Mouse (Mus musculus) intestine, embryonic 16.5 days (tissue): ENCODE data around the gene Zbtb45. TPM values are rescaled to one million over a fixed set of nuclear protein-coding genes. Genes with fewer than 3 reads are reported as not detected.
A peak's percentile ranks its signal among the peaks of the same experiment; 100 is the strongest.

Experiments used
- ATAC-seq: fragments of 200-750 bp; cut with Nextera tagmentation; 2 replicates; pipeline ENCODE4 v1.8.0; 2017; ENCODE audit warnings: moderate TSS enrichment, moderate library complexity
- H3K27ac ChIP-seq: fragments of 300-500 bp; sonication (generic); 2 replicates; pipeline ENCODE4 v1.5.1; 2014; ENCODE audit warnings: mild to moderate bottlenecking, low read length
- H3K27me3 ChIP-seq: fragments of 300-500 bp; sonication (generic); replicated peaks from 2 replicates; pipeline ENCODE4 v1.6.1; 2014; ENCODE audit warnings: low read length, control low read depth, mixed read lengths; ENCODE audit not compliant: control insufficient read depth, insufficient read depth
- H3K36me3 ChIP-seq: fragments of 300-500 bp; sonication (generic); 2 replicates; pipeline ENCODE4 v1.6.1; 2014; ENCODE audit warnings: low read length, control low read depth; ENCODE audit not compliant: control insufficient read depth, insufficient read depth
- H3K4me1 ChIP-seq: fragments of 300-500 bp; sonication (generic); 2 replicates; pipeline ENCODE4 v1.6.1; 2014; ENCODE audit warnings: low read length, control low read depth, mixed read lengths; ENCODE audit not compliant: control insufficient read depth, insufficient read depth
- H3K4me2 ChIP-seq: fragments of 300-500 bp; sonication (generic); 2 replicates; pipeline ENCODE4 v1.6.1; 2014; ENCODE audit warnings: low read depth, low read length, control low read depth
- H3K4me3 ChIP-seq: fragments of 300-500 bp; sonication (generic); 2 replicates; pipeline ENCODE4 v1.5.1; 2014; ENCODE audit warnings: mild to moderate bottlenecking, low read length
- H3K9ac ChIP-seq: fragments of 300-500 bp; sonication (generic); 2 replicates; pipeline ENCODE4 v1.6.1; 2014; ENCODE audit warnings: low read depth, low read length
- H3K9me3 ChIP-seq: fragments of 300-500 bp; sonication (generic); 2 replicates; pipeline ENCODE4 v1.6.1; 2016; ENCODE audit warnings: low read length, control low read depth; ENCODE audit not compliant: control insufficient read depth
- WGBS: fragments of 180-500 bp; shearing (Covaris S2); extraction: QIAGEN DNeasy Blood & Tissue Kit; methylation state at CpG from one replicate; pipeline ENCODE4 v1.1.7; 2014; 5-methylcytosine and 5-hydroxymethylcytosine counted together
- polyA plus RNA-seq: library from polyadenylated mRNA; unstranded; fragments of >200 nt; fragmentation: Nextera tagmentation; extraction: Ambion mirVana; gene quantifications from 2 replicates; pipeline ENCODE4 v1.2.1, GENCODE M21; 2015

Zbtb45 gene
- 22.2 and 23.2 TPM in 2 replicates for polyA plus RNA-seq

DNA sequence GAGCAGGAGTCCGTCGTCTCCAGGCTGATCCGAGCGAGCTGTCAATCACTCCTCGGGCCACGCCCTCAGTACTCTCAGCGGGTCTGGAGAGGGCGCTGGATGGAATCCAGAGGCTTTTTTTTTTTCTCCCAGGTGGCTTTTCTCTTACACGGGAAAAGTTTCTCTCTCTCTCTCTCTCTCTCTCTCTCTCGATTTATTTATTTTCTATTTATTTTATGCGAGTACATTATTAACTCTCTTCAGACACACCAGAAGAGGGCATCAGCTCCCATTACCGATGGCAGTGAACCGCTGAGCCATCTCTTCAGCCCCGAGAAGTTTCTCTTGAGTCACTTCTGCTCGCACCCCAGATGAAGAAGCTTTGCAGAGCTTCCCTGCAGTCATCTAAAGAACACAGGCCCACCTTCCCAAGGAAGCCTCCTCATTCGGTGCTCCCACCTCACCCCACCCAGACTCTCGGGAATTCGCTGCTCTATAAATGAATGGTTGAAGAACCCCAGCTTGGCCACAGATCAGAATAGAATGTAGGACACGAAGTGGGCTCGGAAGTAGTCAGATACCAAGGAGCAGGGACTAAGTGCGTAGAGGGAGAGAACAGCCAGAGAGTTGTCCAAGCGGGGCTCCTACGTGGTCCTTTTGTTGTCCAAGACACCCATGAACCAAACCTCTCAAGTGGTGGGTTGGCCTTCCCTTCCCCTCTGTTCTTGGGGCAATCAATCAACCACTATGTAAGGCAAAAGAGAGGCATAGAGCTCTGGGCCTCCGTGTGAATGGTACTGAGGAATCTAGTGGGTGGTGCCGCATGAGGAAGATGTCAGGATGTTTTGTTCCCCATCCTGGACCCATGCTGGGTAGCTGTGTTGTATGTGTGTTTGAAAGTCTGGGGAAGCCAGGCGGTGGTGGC lies at the start of gene Zbtb45:
TSS of gene Zbtb45 (minus strand) at position 30 of the 904 bp plus-strand sequence.
- Histone ChIP-seq H3K27me3 (no peaks in the 10 kb centered on the region), H3K4me2 (peak within 1 kb of the TSS; percentile 71), H3K9ac (peak within 1 kb of the TSS; percentile 95), H3K4me1 (peaks cover 12% of the 10 kb centered on the region; the same call in 1 of the 2 replicates), H3K4me3 (peak within 1 kb of the TSS; percentile 85), H3K27ac (peak within 1 kb of the TSS; percentile 97), H3K9me3 (no peaks in the 10 kb centered on the region), H3K36me3 (peaks cover 18% of the 10 kb centered on the region)
- ATAC-seq, result no peak; the same call in 1 of the 2 replicates
- WGBS, result 11% methylated on average over 26 of the region's 26 CpGs

- Histone ChIP-seq H3K4me1 (no peaks in the 10 kb centered on the region), H3K36me3 (no peaks in the 10 kb centered on the region), H3K9ac (no peak overlapping the region), H3K27me3 (no peaks in the 10 kb centered on the region), H3K4me2 (no peak overlapping the region), H3K4me3 (no peak overlapping the region), H3K9me3 (no peaks in the 10 kb centered on the region), H3K27ac (no peak overlapping the region)
- ATAC-seq, result no peak
- 92% methylated on average over 9 of the region's 9 CpGs for WGBS
Measured at GRCm38 (mm10) chr7:13059536-13059935, 49.7 kb upstream of the Zbtb45 start.

GRCm38 (mm10) chr7:13056913-13057700 lies 47.3 kb upstream of the Zbtb45 start:
- Histone ChIP-seq H3K9me3 (no peaks in the 10 kb centered on the region), H3K36me3 (no peaks in the 10 kb centered on the region), H3K27me3 (no peaks in the 10 kb centered on the region), H3K27ac (no peak overlapping the region), H3K4me3 (no peak overlapping the region), H3K4me2 (no peak overlapping the region), H3K9ac (no peak overlapping the region), H3K4me1 (no peaks in the 10 kb centered on the region)
- ATAC-seq, result no peak
- WGBS, result 66% methylated on average over 8 of the region's 8 CpGs

DNA sequence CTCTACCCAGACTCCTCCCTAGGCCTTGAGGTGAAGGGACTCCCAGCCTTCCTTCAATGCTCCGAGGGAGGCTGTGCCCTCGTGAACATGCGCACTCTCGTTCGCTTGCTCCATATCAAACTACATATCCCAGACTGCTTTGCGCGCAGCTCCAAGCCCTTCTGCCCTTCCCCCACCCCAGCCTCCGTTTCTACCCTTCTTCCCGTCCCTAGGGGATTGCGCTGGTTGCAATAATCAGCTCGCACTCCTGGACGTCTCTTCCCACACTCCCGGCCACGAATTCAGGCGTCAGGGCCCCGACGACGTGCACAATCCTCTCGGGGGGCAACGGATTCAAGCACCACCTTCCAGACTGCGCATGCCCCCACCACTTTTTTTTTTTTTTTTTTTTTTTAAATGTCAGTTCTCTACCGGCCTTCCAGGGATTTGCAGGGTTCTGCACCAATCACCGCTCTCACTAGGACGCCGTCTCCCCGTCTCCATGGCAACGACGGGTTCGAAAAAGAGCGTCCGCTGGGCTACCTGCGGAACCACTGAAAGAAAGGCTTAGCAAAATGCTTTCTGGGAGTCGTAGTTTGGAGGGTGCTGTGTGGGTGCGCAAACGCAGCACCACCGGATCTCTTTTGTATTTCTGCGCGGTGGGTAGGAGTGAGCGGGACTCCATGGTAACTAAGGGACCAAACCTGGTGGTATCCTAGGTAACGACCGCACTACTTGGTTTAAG lies 44.6 kb upstream of the Zbtb45 start, which contains the start of gene Mzf1:
TSS of gene Mzf1 (minus strand) at position 478 of the 724 bp plus-strand sequence.
- under 1% methylated on average over 41 of the region's 41 CpGs for WGBS
- Histone ChIP-seq H3K27me3 (no peaks in the 10 kb centered on the region), H3K36me3 (no peaks in the 10 kb centered on the region), H3K27ac (peak within 1 kb of the TSS; percentile 82), H3K4me3 (peak within 1 kb of the TSS; percentile 65), H3K4me2 (peak within 1 kb of the TSS; percentile 79), H3K9me3 (no peaks in the 10 kb centered on the region), H3K4me1 (no peaks in the 10 kb centered on the region), H3K9ac (peak within 1 kb of the TSS; percentile 76)
- peak; percentile 95 for ATAC-seq

GRCm38 (mm10) chr7:13053961-13054286 lies 44.1 kb upstream of the Zbtb45 start:
- Histone ChIP-seq H3K27ac (peak overlapping the region; percentile 23; the same call in 1 of the 2 replicates), H3K4me2 (peak overlapping the region; percentile 79), H3K4me3 (peak overlapping the region; percentile 65), H3K9me3 (no peaks in the 10 kb centered on the region), H3K27me3 (no peaks in the 10 kb centered on the region), H3K9ac (peak overlapping the region; percentile 76), H3K4me1 (no peaks in the 10 kb centered on the region), H3K36me3 (no peaks in the 10 kb centered on the region)
- WGBS, result 2% methylated on average over 15 of the region's 15 CpGs
- ATAC-seq, result no peak

DNA sequence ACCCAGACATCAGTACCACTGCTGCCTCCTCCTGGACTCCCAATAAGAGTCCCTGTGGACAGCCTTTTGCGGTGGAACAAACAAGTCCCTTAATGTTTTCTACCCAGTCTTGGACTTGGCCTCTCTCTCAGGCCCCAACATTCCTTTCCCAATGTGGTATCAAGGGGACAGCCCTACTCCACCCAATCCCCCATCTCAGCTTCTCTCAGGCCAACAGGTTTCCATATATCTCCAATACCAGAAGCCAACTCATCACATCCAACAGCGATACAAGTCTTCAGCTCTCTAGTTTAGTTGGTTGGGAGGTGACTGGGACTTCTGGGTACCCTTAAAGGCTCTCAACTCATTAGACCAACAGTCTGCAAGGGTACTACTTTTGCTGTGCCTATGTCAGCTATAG lies 43.7 kb upstream of the Zbtb45 start:
- peak overlapping the region; percentile 76; the same call in 1 of the 2 replicates for H3K9ac ChIP-seq
- H3K4me1 ChIP-seq, result no peaks in the 10 kb centered on the region
- peak overlapping the region; percentile 79 for H3K4me2 ChIP-seq
- no peak overlapping the region for H3K27ac ChIP-seq
- H3K36me3 ChIP-seq, result no peaks in the 10 kb centered on the region
- H3K4me3 ChIP-seq, result peak overlapping the region; percentile 65; the same call in 1 of the 2 replicates
- WGBS, result 95% methylated on average over 2 of the region's 2 CpGs
- ATAC-seq, result no peak
- H3K27me3 ChIP-seq, result no peaks in the 10 kb centered on the region
- H3K9me3 ChIP-seq, result no peaks in the 10 kb centered on the region

GRCm38 (mm10) chr7:13053001-13053400 lies 43.2 kb upstream of the Zbtb45 start:
- Histone ChIP-seq H3K9me3 (no peaks in the 10 kb centered on the region), H3K27ac (no peak overlapping the region), H3K4me2 (no peak overlapping the region), H3K9ac (no peak overlapping the region), H3K27me3 (no peaks in the 10 kb centered on the region), H3K4me3 (no peak overlapping the region), H3K4me1 (no peaks in the 10 kb centered on the region), H3K36me3 (no peaks in the 10 kb centered on the region)
- whole genome bisulfite sequencing, result 90% methylated on average over 13 of the region's 13 CpGs
- no peak for ATAC-seq

DNA sequence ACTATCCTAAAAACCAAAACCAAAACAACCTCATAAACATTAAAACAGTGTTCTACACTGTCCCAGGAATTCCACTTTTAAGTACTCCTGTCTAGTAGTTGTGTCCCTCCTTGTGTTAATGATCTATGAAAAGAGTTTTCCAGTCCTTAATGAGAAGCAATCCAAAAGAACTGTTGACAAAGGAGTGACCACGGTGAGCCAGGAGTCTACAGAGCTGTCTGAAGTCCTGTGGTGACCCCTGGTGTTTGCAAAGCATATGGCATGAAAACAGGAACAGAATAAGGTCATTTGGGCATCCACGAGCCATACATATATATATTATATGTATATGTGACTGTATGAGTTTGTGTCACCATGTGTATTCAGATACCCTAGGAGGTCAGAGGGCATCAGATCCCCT lies 36.2 kb upstream of the Zbtb45 start:
- Histone ChIP-seq H3K4me3 (no peak overlapping the region), H3K27ac (no peak overlapping the region), H3K27me3 (peaks cover 34% of the 10 kb centered on the region), H3K9me3 (peaks cover 8% of the 10 kb centered on the region; the same call in 1 of the 2 replicates), H3K36me3 (no peaks in the 10 kb centered on the region), H3K4me2 (no peak overlapping the region), H3K9ac (no peak overlapping the region), H3K4me1 (peaks cover 13% of the 10 kb centered on the region)
- WGBS, result 4% methylated on average over 2 of the region's 2 CpGs
- ATAC-seq, result peak; percentile 77

DNA sequence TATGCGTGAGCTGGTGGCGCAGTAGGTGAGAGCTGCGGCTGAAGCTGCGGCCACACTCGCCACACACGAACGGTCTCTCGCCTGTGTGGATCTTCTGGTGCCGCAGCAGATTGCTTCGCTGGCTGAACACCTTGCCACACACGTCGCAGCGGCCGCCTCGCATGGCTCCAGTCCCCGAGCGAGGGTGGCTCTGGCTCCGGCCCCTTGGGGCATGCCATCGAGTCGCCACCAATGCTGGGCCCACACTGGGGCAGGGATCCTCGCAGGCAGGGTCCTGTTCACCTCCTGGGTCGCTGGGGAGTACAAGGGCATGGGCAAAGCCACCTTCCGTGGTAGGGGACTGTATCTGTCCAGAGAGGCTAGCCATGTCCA lies 34.4 kb upstream of the Zbtb45 start:
- H3K4me3 ChIP-seq, result peak overlapping the region; percentile 58
- H3K9ac ChIP-seq, result peak overlapping the region; percentile 66
- peak; percentile 5 for ATAC-seq
- peak overlapping the region; percentile 99 for H3K4me2 ChIP-seq
- no peak overlapping the region for H3K27ac ChIP-seq
- 5% methylated on average over 23 of the region's 23 CpGs for WGBS
- H3K9me3 ChIP-seq, result peaks cover 8% of the 10 kb centered on the region; the same call in 1 of the 2 replicates
- H3K4me1 ChIP-seq, result peaks cover 13% of the 10 kb centered on the region
- no peaks in the 10 kb centered on the region for H3K36me3 ChIP-seq
- H3K27me3 ChIP-seq, result peaks cover 34% of the 10 kb centered on the region
